Mouse (Mus musculus) embryonic facial prominence, embryonic 15.5 days (tissue): ENCODE measurements around the gene Kcnh2. TPM values are rescaled to one million over a fixed set of nuclear protein-coding genes. Genes with fewer than 3 reads are reported as not detected.

ENCODE experiments used
- ATAC-seq: fragments of 200-750 bp; cut with Nextera tagmentation; 2 replicates; pipeline ENCODE4 v1.8.0; 2017; ENCODE audit warnings: low read depth, moderate TSS enrichment; ENCODE audit not compliant: insufficient number of reproducible peaks, low FRiP score, low TSS enrichment
- H3K27ac ChIP-seq: fragments of 300-500 bp; sonication (generic); replicated peaks from 2 replicates; pipeline ENCODE4 v1.5.1; 2015; ENCODE audit warnings: mild to moderate bottlenecking, inconsistent platforms
- H3K27me3 ChIP-seq: fragments of 300-500 bp; sonication (generic); 2 replicates; pipeline ENCODE4 v1.6.1; 2015; ENCODE audit warnings: inconsistent platforms
- H3K36me3 ChIP-seq: fragments of 300-500 bp; sonication (generic); 2 replicates; pipeline ENCODE4 v1.6.1; 2015; ENCODE audit warnings: mild to moderate bottlenecking, inconsistent platforms
- H3K4me1 ChIP-seq: fragments of 300-500 bp; sonication (generic); 2 replicates; pipeline ENCODE4 v1.6.1; 2015; ENCODE audit warnings: inconsistent platforms
- H3K4me2 ChIP-seq: fragments of 300-500 bp; sonication (generic); replicated peaks from 2 replicates; pipeline ENCODE4 v1.6.1; 2015; ENCODE audit warnings: mild to moderate bottlenecking, inconsistent platforms
- H3K4me3 ChIP-seq: fragments of 300-500 bp; sonication (generic); replicated peaks from 2 replicates; pipeline ENCODE4 v1.5.1; 2015; ENCODE audit warnings: mild to moderate bottlenecking, inconsistent platforms
- H3K9ac ChIP-seq: fragments of 300-500 bp; sonication (generic); 2 replicates; pipeline ENCODE4 v1.6.1; 2015; ENCODE audit warnings: inconsistent platforms
- H3K9me3 ChIP-seq: fragments of 300-500 bp; sonication (generic); replicated peaks from 2 replicates; pipeline ENCODE4 v1.6.1; 2016; ENCODE audit warnings: inconsistent platforms
- WGBS: fragments of 180-500 bp; shearing (Covaris S2); methylation state at CpG from one replicate; pipeline ENCODE4 v1.1.7; 2015; 5-methylcytosine and 5-hydroxymethylcytosine counted together
- polyA plus RNA-seq: library from polyadenylated mRNA; unstranded; fragments of >200 nt; fragmentation: Nextera tagmentation; extraction: Ambion mirVana; gene quantifications from 2 replicates; pipeline ENCODE4 v1.2.1, GENCODE M21; 2015

Kcnh2 gene
- polyA plus RNA-seq, 1 experiment from 2014 or later = 5.1 TPM

- Histone ChIP-seq H3K9ac (no peak overlapping the region), H3K4me2 (no peak overlapping the region)
Measured at GRCm38 (mm10) chr5:24344477-24345051, 6.8 kb downstream of the Kcnh2 start.

DNA sequence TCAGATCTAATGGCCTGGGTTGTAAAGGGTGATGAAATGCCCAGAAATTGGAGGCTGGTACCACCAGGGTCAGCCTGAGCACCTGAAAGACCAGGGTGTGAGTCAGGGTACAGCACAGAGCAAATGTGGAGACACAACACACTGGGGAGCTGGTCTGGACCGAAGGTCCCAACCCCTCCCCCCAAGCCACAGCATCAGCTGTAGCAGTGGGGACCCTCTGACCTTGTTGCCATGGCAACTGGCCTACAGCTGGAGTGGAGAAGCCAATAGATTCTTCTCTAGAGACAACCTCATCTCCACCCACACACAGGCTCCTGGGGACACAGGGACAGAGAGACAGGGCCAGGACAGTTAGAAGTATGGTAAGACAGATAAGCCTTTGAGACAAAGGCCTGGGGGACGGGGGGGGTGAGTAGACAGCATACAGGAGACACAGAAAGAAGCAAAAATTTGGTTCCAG is 7.4 kb downstream of the Kcnh2 start:
- Histone ChIP-seq H3K27ac (no peak overlapping the region), H3K4me3 (no peak overlapping the region), H3K9ac (no peak overlapping the region), H3K36me3 (no peaks in the 10 kb centered on the region), H3K27me3 (peaks cover 43% of the 10 kb centered on the region), H3K4me2 (no peak overlapping the region), H3K9me3 (no peaks in the 10 kb centered on the region), H3K4me1 (peaks cover 23% of the 10 kb centered on the region)
- ATAC-seq = no peak
- 30% methylated on average over 2 of the region's 2 CpGs for WGBS

More at GRCm38 (mm10) chr5:24344477-24345051, 6.8 kb downstream of the Kcnh2 start:
- ATAC-seq = no peak
- Histone ChIP-seq H3K36me3 (no peaks in the 10 kb centered on the region), H3K4me1 (peaks cover 26% of the 10 kb centered on the region), H3K27me3 (peaks cover 49% of the 10 kb centered on the region), H3K4me3 (no peak overlapping the region), H3K27ac (no peak overlapping the region), H3K9me3 (no peaks in the 10 kb centered on the region)
- 21% methylated on average over 12 of the region's 12 CpGs for WGBS

GRCm38 (mm10) chr5:24343379-24343778 is 8.0 kb downstream of the Kcnh2 start:
- H3K27me3 ChIP-seq = peaks cover 37% of the 10 kb centered on the region
- H3K4me2 ChIP-seq = no peak overlapping the region
- no peak overlapping the region for H3K27ac ChIP-seq
- H3K4me1 ChIP-seq = peaks cover 17% of the 10 kb centered on the region
- no peaks in the 10 kb centered on the region for H3K36me3 ChIP-seq
- H3K9ac ChIP-seq = no peak overlapping the region
- H3K9me3 ChIP-seq = no peaks in the 10 kb centered on the region
- no peak for ATAC-seq
- H3K4me3 ChIP-seq = no peak overlapping the region

DNA sequence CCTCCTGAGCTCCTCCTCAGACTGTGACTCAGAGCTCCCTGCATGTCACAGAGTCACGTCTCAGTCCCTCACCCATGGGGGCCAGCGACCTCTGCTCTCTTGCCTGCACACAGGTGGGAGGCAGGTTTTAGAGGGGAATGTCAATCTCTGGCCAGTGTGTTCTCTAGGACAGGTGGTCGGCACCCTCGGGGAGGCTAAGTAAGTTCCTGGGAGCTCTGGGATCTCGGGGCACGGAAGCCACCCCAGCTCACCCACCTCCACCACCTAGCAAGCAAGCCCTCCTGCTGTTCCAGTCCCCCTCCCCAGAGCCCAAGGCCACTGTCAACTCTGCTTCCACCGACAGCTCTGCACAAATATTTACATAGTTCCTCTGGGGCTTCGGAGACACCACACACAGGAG is 8.4 kb downstream of the Kcnh2 start:
- 54% methylated on average over 8 of the region's 8 CpGs for WGBS
- ATAC-seq = no peak
- Histone ChIP-seq H3K4me2 (no peak overlapping the region), H3K4me1 (peaks cover 14% of the 10 kb centered on the region), H3K4me3 (no peak overlapping the region), H3K27me3 (peaks cover 33% of the 10 kb centered on the region), H3K9me3 (no peaks in the 10 kb centered on the region), H3K36me3 (no peaks in the 10 kb centered on the region), H3K27ac (no peak overlapping the region), H3K9ac (no peak overlapping the region)

GRCm38 (mm10) chr5:24342205-24342963 is 9.0 kb downstream of the Kcnh2 start:
- no peak for ATAC-seq
- Histone ChIP-seq H3K27ac (no peak overlapping the region), H3K36me3 (no peaks in the 10 kb centered on the region), H3K9me3 (no peaks in the 10 kb centered on the region), H3K4me3 (no peak overlapping the region), H3K9ac (no peak overlapping the region), H3K27me3 (peaks cover 30% of the 10 kb centered on the region), H3K4me2 (no peak overlapping the region), H3K4me1 (peaks cover 18% of the 10 kb centered on the region)
- WGBS = 80% methylated on average over 14 of the region's 14 CpGs

DNA sequence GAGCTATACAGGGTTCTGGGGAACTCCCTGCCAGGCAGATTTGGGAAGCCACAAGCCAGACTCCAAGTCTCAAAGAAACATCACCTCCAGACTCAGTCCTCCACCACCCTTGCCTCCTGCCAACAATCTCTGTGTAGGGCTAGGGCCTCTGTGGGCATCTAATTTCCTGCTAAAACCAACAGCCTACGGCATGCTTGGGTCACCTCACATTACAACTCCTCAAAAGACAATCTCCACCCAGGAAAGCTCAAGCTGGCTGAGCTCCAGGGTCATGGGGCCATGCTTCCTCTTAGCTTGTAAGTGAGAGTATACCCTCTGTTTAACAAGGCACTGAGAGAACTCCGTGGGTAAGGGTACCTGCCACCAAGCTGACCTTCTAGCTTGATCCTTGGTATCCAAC is 13.6 kb downstream of the Kcnh2 start:
- H3K4me1 ChIP-seq = peaks cover 12% of the 10 kb centered on the region
- no peak overlapping the region for H3K27ac ChIP-seq

GRCm38 (mm10) chr5:24337366-24337765 is 14.0 kb downstream of the Kcnh2 start:
- H3K27me3 ChIP-seq = no peaks in the 10 kb centered on the region
- H3K4me1 ChIP-seq = peaks cover 12% of the 10 kb centered on the region
- ATAC-seq = 0 out of 2 replicates have a peak, but pooled peaks have one; percentile 35
- no peaks in the 10 kb centered on the region for H3K36me3 ChIP-seq
- H3K4me2 ChIP-seq = no peak overlapping the region
- no peak overlapping the region for H3K4me3 ChIP-seq
- no peak overlapping the region for H3K27ac ChIP-seq
- no peak overlapping the region for H3K9ac ChIP-seq
- no peaks in the 10 kb centered on the region for H3K9me3 ChIP-seq
- 21% methylated on average over 9 of the region's 9 CpGs for WGBS

More for the DNA sequence above, 13.6 kb downstream of the Kcnh2 start:
- Histone ChIP-seq H3K4me3 (no peak overlapping the region), H3K9me3 (no peaks in the 10 kb centered on the region), H3K27me3 (no peaks in the 10 kb centered on the region), H3K36me3 (no peaks in the 10 kb centered on the region), H3K4me2 (no peak overlapping the region), H3K9ac (no peak overlapping the region)
- 57% methylated on average over 2 of the region's 2 CpGs for WGBS
- no peak for ATAC-seq

- no peak overlapping the region for H3K27ac ChIP-seq
- no peaks in the 10 kb centered on the region for H3K9me3 ChIP-seq
- ATAC-seq = peak; percentile 55
- peaks cover 12% of the 10 kb centered on the region for H3K4me1 ChIP-seq
- no peaks in the 10 kb centered on the region for H3K27me3 ChIP-seq
- no peak overlapping the region for H3K4me3 ChIP-seq
- H3K4me2 ChIP-seq = no peak overlapping the region
- H3K36me3 ChIP-seq = no peaks in the 10 kb centered on the region
- 19% methylated on average over 3 of the region's 3 CpGs for WGBS
- H3K9ac ChIP-seq = no peak overlapping the region
Measured at GRCm38 (mm10) chr5:24335888-24336511, 15.4 kb downstream of the Kcnh2 start.

DNA sequence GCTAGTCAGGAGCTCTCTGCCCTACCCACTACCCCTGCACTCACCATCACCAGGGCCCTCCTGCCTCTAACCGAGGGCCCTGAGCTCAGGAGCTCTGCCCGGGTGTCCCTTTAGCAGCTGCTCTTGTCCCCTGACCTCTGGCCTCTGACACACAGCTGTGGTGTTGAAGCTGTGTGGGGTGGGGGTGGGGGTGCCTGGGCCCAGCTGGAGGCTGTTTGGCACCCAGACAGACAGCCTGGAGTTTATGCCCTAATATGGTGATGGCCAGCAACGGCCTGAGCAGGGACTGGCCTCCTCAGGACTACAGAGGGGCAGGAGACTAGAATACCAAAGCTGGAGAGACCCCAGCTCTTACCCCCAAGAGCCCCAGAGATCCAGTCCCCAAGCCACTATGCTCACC is 16.7 kb downstream of the Kcnh2 start:
- H3K4me2 ChIP-seq = no peak overlapping the region
- ATAC-seq = no peak
- no peak overlapping the region for H3K27ac ChIP-seq

DNA sequence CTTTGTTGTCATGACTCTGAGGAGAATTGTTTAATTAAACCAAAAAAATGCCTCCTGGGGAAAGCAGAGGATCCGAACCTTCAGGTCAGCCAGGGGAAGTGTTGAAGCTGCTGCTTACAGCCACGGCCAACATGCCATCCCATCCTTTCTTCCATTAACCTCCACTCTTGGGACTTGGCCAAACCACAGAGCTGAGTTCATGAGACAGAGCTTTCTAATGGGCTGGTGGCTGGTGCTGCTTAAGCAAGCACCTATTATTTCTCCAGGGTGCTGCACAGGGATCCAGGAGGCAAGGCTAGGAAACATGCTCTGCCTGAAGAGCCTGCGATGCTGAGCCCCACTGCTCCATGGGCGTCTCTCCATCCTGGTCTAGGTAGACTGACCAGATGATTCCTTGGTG is 19.0 kb downstream of the Kcnh2 start:
- no peaks in the 10 kb centered on the region for H3K9me3 ChIP-seq
- 70% methylated on average over 4 of the region's 4 CpGs for WGBS
- no peaks in the 10 kb centered on the region for H3K27me3 ChIP-seq
- H3K36me3 ChIP-seq = no peaks in the 10 kb centered on the region
- peaks cover 24% of the 10 kb centered on the region for H3K4me1 ChIP-seq
- ATAC-seq = no peak
- no peak overlapping the region for H3K4me2 ChIP-seq
- H3K27ac ChIP-seq = no peak overlapping the region
- no peak overlapping the region for H3K4me3 ChIP-seq
- no peak overlapping the region for H3K9ac ChIP-seq

More for the DNA sequence above, 16.7 kb downstream of the Kcnh2 start:
- Histone ChIP-seq H3K9ac (no peak overlapping the region), H3K9me3 (no peaks in the 10 kb centered on the region), H3K27me3 (no peaks in the 10 kb centered on the region), H3K4me3 (no peak overlapping the region), H3K36me3 (no peaks in the 10 kb centered on the region), H3K4me1 (peaks cover 15% of the 10 kb centered on the region)
- 19% methylated on average over 3 of the region's 3 CpGs for whole genome bisulfite sequencing

- H3K4me3 ChIP-seq = no peak overlapping the region
- no peaks in the 10 kb centered on the region for H3K36me3 ChIP-seq
- peaks cover 19% of the 10 kb centered on the region for H3K4me1 ChIP-seq
- no peak overlapping the region for H3K27ac ChIP-seq
- H3K9ac ChIP-seq = no peak overlapping the region
- WGBS = 57% methylated on average over 5 of the region's 5 CpGs
- H3K9me3 ChIP-seq = no peaks in the 10 kb centered on the region
- H3K27me3 ChIP-seq = peaks cover 3% of the 10 kb centered on the region; the same call in 1 of the 2 replicates
- peak overlapping the region; percentile 51 for H3K4me2 ChIP-seq
- ATAC-seq = no peak
Measured at GRCm38 (mm10) chr5:24329965-24330298, 21.5 kb downstream of the Kcnh2 start.
